Mouse (Mus musculus) brain, embryonic 18.5 days (tissue): Measurements from ENCODE around the gene Tmem255b.

ENCODE experiments used
- DNase-seq: peaks from one replicate; pipeline ENCODE4 v3.0.0-alpha.2; 2012; ENCODE audit warnings: low read depth, low spot score

Tmem255b gene

GRCm38 (mm10) chr8:13446456-13446855 lies 11.5 kb downstream of the Tmem255b start:
- no peak for DNase-seq

- DNase-seq = no peak
These were observed 13.2 kb downstream of the Tmem255b start for GRCm38 (mm10) chr8:13448145-13448544.

GRCm38 (mm10) chr8:13451747-13452277 lies 16.8 kb downstream of the Tmem255b start:
- no peak for DNase-seq

DNA sequence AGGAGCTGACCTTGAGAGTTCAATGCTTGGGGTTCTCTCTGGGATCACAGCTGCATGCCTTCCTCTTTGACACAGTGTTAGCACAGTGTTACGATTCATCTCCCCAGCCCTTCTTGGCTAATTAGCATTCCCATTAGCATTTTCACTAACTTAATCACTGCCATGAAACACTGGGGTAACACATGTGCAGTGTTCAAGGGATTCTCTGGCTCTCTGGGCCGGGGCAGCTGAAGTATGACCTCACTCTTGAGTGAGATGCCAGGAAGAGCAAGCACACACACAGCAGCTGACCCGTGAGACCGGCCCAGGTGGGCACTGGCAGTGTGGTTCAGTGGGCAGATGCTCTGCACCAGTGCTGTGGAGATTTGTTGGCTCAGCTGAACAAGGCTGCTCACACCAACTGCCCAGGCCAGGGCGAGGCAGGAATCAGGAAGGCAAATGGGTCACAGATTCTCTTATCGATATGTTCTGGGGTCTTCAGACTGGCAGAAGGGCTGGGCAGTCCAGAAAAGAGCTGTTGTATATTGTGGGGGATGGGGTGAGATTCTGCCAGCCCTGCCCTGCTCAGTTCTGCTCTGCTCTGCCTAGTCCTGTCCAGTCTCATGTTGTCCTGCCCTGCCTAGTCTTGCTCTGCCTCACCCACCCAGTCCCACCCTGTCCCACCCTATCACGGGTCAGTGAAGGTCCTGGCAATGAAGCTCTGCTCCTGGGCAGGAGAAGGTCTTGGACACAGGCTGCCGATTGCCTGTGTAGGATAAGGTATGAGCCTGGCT lies 19.5 kb downstream of the Tmem255b start:
- DNase-seq = peak; percentile 22

- DNase-seq = no peak
These were observed 20.3 kb downstream of the Tmem255b start for GRCm38 (mm10) chr8:13455295-13455694.

DNA sequence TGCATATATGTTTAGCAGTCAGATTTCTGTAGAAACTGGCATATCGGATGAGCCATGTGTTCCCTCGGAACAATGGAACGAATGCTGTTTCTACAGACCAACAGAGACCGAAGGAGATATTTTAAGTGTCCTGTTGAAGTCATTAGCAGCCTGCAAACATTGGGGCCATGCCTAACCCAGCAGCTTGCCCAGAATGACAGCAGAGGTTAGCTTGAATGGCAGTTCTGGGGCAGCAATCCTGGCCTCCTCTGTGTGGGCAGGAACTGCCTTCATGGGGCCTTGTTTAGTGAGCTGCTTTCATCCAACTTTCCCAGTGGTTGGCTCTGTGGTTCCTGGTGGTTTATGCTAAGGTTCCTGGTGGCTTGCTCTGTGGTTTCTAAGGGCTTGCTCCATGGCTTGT lies 24.4 kb downstream of the Tmem255b start:
- no peak for DNase-seq

GRCm38 (mm10) chr8:13461085-13461765 lies 26.2 kb downstream of the Tmem255b start:
- no peak for DNase-seq

- no peak for DNase-seq
These were observed 26.9 kb downstream of the Tmem255b start for GRCm38 (mm10) chr8:13461843-13462242.

DNA sequence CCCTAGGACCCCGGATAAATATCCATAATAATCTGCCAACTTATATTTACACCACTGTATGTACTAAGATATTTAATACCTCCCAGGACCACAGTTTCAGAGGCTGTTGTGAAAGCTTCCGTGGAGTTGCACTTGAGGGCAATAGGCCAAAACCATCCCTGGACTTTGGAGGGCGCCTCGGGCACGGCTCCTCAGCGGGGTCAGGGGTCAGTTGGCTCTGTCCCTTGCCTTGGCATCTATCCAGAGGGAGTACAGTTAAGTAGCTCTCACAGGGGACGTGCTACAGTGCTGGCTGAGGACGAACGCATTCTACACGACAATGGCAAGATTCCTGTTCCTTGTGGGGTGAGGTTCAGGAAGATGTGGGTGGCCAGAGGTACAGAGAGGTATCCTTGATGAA lies 27.4 kb downstream of the Tmem255b start:
- DNase-seq = no peak

GRCm38 (mm10) chr8:13465324-13465723 lies 30.3 kb downstream of the Tmem255b start:
- no peak for DNase-seq

- no peak for DNase-seq
These were observed 32.0 kb downstream of the Tmem255b start for GRCm38 (mm10) chr8:13466989-13467388.

DNA sequence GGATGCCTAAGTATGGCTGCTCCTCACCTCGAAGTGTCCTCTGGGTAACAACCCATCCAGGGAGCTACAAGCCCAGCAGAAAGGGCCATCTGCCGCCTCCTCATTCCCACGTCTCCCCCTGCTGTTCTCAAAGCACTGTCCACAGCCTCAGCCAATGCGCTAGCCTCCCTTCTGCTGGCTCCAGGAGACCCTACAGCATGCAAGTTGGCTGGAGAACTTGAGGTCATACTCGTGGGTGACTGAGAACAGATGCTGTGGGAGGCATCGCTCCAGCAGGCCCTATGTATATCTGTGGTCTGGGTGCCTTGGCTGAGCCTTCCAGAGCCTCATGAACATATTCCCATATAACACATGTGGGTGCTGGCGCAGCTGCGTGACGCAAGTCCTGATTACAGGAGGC lies 33.7 kb downstream of the Tmem255b start:
- no peak for DNase-seq

DNA sequence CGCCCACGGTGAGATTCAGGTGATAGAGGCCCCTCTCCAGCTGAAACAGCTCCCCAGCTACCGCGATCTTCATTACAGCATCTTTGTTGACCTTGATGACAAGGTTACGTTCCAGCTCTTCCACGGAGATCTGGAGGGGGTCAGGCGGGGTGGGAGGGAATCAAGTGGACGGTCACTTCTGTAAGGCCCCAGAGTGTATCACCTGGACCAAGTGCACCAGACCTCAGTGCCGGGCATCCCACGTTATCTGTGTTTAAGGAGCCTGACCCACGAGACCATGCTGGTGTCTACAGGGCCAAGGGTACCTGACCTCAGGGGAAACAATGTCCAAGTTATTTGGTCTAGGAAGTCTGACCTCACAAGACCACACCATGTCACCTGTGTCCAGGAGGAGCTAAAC lies 36.5 kb downstream of the Tmem255b start:
- DNase-seq = no peak

GRCm38 (mm10) chr8:13472284-13472683 lies 37.3 kb downstream of the Tmem255b start:
- DNase-seq = no peak

DNA sequence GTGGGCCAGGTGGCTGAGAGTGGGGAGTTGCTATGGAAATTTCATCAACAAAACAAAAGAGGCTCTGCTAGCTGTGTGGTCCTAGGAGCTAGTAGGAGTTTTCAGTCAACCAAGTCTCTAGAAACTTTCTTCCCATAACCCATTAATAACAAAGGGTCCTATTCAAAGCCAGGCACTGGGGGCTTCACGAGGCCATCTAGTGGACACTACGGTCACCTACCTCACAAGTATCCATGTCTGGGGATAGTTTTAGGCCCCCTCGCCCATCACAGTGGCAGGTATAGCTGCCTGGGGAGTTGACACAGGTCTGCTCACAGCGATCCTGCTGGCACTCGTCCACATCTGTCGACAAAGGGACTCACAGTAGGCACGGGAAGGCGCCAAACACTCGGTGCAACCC lies 40.9 kb downstream of the Tmem255b start:
- no peak for DNase-seq

DNA sequence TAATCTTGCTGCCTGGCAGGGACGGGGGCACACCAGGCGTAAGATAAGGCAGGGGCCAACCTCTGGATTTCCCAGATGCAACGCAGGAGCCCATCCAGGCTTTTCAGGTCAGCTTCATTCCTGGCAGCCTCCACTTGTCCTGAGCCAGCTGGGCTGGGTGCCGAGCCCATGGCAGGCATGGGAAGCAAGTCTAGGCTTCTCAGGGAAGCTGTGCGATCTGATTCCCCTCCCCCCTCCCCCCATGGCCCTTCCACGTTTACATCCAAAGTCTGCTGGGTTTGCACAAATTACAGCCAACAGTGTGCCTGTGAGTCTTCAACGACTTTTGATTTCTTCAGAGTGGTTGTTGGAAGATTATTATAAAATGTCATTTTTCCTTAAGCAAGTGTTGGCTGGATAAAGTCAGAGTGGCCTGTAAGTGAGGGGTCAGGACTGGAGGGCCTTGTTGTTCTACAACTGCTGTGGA lies 46.1 kb downstream of the Tmem255b start:
- no peak for DNase-seq

GRCm38 (mm10) chr8:13481596-13481995 lies 46.6 kb downstream of the Tmem255b start:
- DNase-seq = no peak

- DNase-seq = no peak
These were observed 47.3 kb downstream of the Tmem255b start for GRCm38 (mm10) chr8:13482101-13482801.

DNA sequence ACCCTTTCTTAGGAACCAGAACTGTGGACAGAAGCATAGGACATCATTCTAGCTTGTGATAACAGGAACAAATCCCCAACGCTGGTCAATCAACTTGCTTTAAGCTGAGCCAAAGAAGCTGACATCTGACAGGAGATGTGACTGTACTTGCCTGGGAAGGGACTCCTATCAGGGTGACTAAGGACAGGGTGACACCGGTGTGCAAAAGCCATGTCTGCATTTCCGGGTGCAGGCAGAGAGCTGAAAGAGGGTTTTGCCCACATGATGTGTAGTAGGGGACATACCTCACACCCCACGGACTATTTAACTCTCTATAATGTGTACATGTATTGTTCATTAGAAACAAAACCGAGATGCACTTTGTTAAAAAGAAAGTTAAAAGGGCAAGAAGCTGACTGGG lies 48.2 kb downstream of the Tmem255b start:
- DNase-seq = no peak

DNA sequence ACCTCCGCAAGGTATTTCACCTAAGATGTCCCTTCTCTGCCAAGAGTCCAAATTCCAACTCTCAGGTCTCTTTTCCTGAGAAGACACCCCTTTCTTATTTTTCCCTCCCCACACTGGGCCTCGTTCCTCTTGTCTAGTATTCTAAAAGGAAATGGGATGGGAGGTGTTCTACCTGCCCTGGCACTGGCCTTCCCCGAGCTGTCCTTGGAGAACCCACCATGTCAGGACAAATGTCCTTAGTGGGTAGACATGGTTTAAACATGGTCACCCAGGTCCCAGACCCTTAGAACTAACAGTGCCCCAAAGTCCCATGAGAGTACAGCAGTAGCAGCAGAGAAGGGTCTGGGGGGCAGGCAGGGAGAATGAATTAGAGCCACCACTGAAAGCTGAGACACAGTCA lies 54.4 kb downstream of the Tmem255b start:
- no peak for DNase-seq

- no peak for DNase-seq
These were observed 55.3 kb downstream of the Tmem255b start for GRCm38 (mm10) chr8:13489986-13490910.
